Mouse (Mus musculus): ENCODE measurements around the gene Slx4ip. TPM values are rescaled to one million over a fixed set of nuclear protein-coding genes. Genes with fewer than 3 reads are reported as not detected.

Gene Slx4ip
- total and polyA plus RNA-seq, 3 experiments = 1.3 to 2.5 TPM; not detected in 1

DNA sequence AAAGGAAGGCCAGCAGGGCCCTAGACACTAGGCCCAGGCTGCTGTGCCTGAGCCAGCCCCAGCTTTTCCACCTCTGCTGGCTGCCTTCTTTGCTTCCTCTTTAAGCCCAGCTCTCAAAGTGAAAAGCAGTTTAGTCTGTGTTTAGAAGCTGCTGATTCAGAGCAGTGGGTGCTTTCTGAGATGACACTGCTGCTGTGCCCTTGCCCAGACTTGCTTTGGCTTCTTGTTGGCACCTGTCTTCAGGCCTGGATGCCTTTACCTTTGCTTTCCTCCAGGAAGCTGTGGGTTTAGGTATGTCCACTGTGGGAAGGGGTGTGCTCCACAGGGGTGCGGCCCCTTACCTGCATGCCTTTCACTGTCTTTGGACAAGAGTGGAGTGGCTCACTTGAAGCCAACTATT lies 28.4 kb downstream of the Slx4ip start:
- Histone ChIP-seq H3K36me3 (ENCODE audit: control insufficient read depth in 1 of 2, insufficient read depth in 2 of 2, low read length in 2 of 2) (peaks cover 0 to 10% of the 10 kb centered on the region in 2 experiments; a peak in 1 of 4 replicates), H3K27ac (ENCODE audit: control insufficient read depth, low read depth, low read length) (no peak overlapping the region), H3K4me1 (ENCODE audit: control insufficient read depth in 1 of 2, insufficient read depth in 2 of 2, low read length in 2 of 2) (peaks cover 2 to 5% of the 10 kb centered on the region in 2 experiments; a peak in 1 of 4 replicates), H3K27me3 (ENCODE audit: control insufficient read depth in 1 of 2, insufficient read depth in 2 of 2, low read length in 2 of 2) (no peaks in the 10 kb centered on the region), H3K79me2 (ENCODE audit: control insufficient read depth, insufficient read depth, low read length, poor library complexity) (no peaks in the 10 kb centered on the region), H3K4me3 (ENCODE audit: control insufficient read depth in 1 of 2, insufficient read depth in 1 of 2, low read depth in 2 of 2, low read length in 2 of 2) (no peak overlapping the region), H3K9ac (ENCODE audit: control insufficient read depth, low read depth, low read length, poor library complexity, severe bottlenecking) (no peak overlapping the region), H3K9me3 (replicated peaks; ENCODE audit: insufficient read depth, low read length) (no peaks in the 10 kb centered on the region)
- DNase-seq (ENCODE audit: low read depth, low spot score) = peak; percentile 28
- no peak for TF ChIP-seq KAT2A (conservative IDR thresholded peaks at IDR 0.05; ENCODE audit: low read depth, low read length)
- no peak for TF ChIP-seq RCOR1 (IDR thresholded peaks at IDR 0.05; ENCODE audit: low read depth, low read length)
- TF ChIP-seq HCFC1 (IDR thresholded peaks at IDR 0.05; ENCODE audit: low read depth, low read length) = no peak
- TF ChIP-seq USF2 (IDR thresholded peaks at IDR 0.05; ENCODE audit: borderline replicate concordance in 1 of 2, insufficient read depth in 1 of 2, low read depth in 1 of 2, low read length in 2 of 2) = no peak
- TF ChIP-seq GATA1 (IDR thresholded peaks at IDR 0.05; ENCODE audit: low read depth, low read length) = no peak
- TF ChIP-seq EP300 (IDR thresholded peaks at IDR 0.05; ENCODE audit: low read depth in 1 of 2, low read length in 2 of 2) = no peak
- no peak for TF ChIP-seq ZC3H11A (IDR thresholded peaks at IDR 0.05; ENCODE audit: low read depth, low read length)
- no peak for TF ChIP-seq CHD2 (IDR thresholded peaks at IDR 0.05; ENCODE audit: low read length)

DNA sequence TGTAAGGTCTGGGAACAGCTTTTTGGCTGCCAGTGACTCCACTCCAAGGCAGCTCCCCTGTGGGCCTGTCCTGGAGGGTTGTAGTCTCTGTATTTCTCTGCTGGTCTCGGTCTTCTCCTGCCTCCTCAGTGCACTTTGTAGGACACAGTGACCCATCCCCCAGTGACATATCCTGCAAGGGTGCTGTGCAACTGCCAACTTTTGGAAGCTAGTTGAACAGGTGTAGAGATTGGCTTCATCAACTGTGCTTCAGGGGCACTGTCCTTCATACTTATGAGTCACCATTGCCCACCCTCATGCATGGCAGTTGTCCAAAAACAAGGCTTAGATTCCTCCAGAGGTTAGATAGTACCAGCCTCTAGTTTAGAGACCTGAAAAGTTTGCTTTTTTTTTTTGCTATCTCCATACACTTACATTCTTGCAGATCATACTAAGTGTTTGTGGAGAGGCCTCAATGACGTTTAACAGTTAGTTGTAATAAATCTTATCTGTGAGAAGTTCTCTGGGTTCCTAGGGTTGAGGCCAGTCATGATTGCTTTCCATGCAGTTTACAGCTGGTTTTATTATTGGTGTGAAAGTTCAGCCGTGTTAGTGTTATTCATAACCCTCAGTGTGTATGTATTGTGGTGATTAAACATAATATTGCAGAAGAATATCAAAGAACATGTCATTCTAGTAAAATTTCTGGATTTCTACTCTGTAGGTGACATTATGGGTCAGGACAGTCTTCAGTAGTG lies 29.4 kb downstream of the Slx4ip start:
- H3K9ac ChIP-seq (ENCODE audit: control insufficient read depth, low read depth, low read length, poor library complexity, severe bottlenecking) = no peak overlapping the region
- H3K9me3 ChIP-seq (replicated peaks; ENCODE audit: insufficient read depth, low read length) = no peaks in the 10 kb centered on the region
- no peak overlapping the region for H3K27ac ChIP-seq (ENCODE audit: control insufficient read depth, low read depth, low read length)
- DNase-seq (ENCODE audit: low read depth, low spot score) = peak; percentile 20
- no peaks in the 10 kb centered on the region for H3K79me2 ChIP-seq (ENCODE audit: control insufficient read depth, insufficient read depth, low read length, poor library complexity)
- no peak overlapping the region for H3K4me3 ChIP-seq (ENCODE audit: control insufficient read depth in 1 of 2, insufficient read depth in 1 of 2, low read depth in 2 of 2, low read length in 2 of 2)
- no peak for TF ChIP-seq MAFK (IDR thresholded peaks at IDR 0.05; ENCODE audit: borderline replicate concordance, low read depth, low read length)
- no peak for TF ChIP-seq POLR2AphosphoS2 (IDR thresholded peaks at IDR 0.05; ENCODE audit: low read length)
- no peak for TF ChIP-seq GABPA (IDR thresholded peaks at IDR 0.05; ENCODE audit: low read depth, low read length)
- TF ChIP-seq CHD2 (IDR thresholded peaks at IDR 0.05; ENCODE audit: low read length) = no peak
- TF ChIP-seq ZNF384 (IDR thresholded peaks at IDR 0.05; ENCODE audit: low read depth, low read length) = peak; percentile 48; the same call in 1 of the 2 replicates
- no peak for TF ChIP-seq SIN3A (IDR thresholded peaks at IDR 0.05; ENCODE audit: low read length)
- no peak for TF ChIP-seq BHLHE40 (IDR thresholded peaks at IDR 0.05; ENCODE audit: borderline replicate concordance, low read depth, low read length)
- no peak for TF ChIP-seq JUND (IDR thresholded peaks at IDR 0.05; ENCODE audit: low read depth, low read length)
- H3K4me1 ChIP-seq (ENCODE audit: control insufficient read depth in 1 of 2, insufficient read depth in 2 of 2, low read length in 2 of 2) = peaks cover 2 to 5% of the 10 kb centered on the region in 2 experiments; a peak in 1 of 4 replicates
- no peaks in the 10 kb centered on the region for H3K27me3 ChIP-seq (ENCODE audit: control insufficient read depth in 1 of 2, insufficient read depth in 2 of 2, low read length in 2 of 2)
- peaks cover 0 to 10% of the 10 kb centered on the region in 2 experiments; a peak in 1 of 4 replicates for H3K36me3 ChIP-seq (ENCODE audit: control insufficient read depth in 1 of 2, insufficient read depth in 2 of 2, low read length in 2 of 2)

Data from MEL (cell line).